Mouse (Mus musculus) heart, postnatal 4 days (tissue): ENCODE measurements at regions not wholly inside any gene's neighbourhood (a gene's known extent, or its start where the extent isn't known, plus 50 kb on each side); places are given as distances from the start of the nearest gene placed in this dataset.

ENCODE experiments used
- DNase-seq: peaks from one replicate; pipeline ENCODE4 v3.0.0; 2021

DNA sequence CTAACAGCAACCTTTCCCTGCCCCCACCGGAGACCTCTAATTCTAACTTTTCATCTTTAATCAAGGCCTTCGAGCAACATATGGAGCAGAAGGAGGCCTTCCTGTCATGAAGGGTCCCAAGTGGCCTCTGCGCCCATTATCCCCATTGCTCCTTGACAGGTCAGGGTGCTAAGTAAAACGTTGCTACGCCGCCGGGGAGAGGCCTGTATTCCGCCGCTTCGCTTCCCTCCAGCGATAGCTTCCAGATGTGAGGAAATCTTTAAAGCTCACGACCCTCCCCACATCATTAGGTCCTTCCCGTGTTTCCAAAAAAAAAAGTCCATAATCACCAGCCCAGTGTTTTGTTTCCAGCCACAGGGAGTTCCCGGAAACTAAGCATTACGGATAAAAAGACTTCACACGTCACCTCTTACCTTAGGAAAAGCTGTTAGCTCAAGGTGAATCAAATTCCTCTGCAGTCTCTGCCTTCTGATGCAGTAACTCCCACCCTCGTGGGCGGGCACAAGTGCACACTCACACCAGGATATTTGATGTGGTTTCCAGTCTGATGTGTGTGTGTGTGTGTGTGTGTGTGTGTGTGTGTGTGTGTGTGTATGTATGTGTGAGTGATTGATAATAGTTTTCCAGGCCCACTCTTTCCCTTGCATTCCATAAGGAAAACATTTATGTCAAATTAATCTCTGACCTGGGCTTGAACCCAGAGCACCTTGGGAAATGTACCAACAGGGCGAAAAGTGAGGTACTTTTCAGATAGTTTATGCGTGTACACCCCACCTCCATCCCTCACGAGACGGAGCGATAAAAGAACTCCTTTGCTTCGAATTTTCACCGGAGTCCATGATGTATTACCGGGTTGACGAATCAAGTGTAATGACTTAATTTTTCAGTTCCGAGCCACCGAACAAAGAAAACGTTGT is 107.5 kb downstream of the Gm45692 start:
- DNase-seq = no peak

GRCm38 (mm10) chr8:26227529-26227895 is 108.2 kb downstream of the Gm45692 start:
- no peak for DNase-seq

DNA sequence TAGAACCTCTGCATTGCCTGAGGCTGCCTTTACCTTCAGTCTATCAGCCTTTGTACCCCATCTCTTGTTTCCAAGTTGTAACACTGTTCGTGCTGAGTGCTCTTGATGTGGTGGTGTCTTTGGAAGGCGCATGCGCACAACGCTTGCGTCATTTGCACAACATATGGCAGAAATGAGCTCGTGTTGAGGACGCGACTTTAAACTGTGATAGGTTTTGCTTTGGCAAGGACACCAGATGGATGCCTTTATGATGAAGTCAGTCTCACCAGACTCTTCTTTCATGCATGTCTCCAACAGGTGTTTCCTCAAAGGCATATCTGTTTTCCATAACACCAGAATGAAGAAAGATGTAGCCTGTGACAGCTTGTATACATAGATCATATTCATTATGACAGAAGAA is 110.2 kb downstream of the Gm45692 start:
- no peak for DNase-seq

GRCm38 (mm10) chr8:26239075-26239474 is 119.7 kb downstream of the Gm45692 start:
- DNase-seq = no peak

DNA sequence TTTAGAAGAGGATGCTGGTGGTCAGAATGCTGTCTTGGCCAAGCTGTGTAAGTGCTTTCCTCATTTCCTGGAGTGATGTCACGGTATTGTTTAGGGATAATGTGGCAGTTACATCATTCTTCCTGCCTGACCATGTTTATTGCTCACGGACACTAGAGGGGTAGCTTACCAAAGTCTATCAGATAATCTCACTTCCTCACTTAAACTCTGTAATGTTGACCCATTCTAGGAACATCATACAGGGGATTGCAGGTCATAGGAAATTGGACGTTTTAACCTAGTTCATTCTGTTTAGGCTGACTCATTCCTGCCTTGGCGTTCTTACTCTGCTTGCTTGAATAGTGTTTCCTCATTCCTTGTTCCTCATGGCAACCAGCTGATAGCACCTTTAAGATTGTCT is 120.3 kb downstream of the Gm45692 start:
- peak; percentile 10 for DNase-seq

DNA sequence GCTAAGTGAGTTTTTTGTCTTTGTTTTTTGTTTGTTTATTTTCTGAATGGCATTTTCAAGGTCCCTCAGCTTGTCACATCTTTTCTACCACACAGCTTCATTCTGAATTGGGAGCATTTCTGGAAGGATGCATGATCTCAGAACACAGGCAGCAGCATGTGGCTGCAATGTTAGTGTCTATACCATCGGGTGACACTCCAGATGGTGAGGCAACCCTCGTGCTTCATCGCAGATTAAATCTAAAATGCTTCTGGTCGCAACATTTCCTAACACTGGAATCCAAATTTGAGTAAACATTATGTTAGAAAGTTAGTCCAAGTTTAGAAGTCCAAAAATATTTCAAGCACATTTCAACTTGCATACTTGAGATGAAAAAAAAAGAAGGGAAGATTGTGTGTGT is 124.4 kb downstream of the Gm45692 start:
- no peak for DNase-seq

- no peak for DNase-seq
Measured at GRCm38 (mm10) chr8:26244308-26244707, 125.0 kb downstream of the Gm45692 start.

DNA sequence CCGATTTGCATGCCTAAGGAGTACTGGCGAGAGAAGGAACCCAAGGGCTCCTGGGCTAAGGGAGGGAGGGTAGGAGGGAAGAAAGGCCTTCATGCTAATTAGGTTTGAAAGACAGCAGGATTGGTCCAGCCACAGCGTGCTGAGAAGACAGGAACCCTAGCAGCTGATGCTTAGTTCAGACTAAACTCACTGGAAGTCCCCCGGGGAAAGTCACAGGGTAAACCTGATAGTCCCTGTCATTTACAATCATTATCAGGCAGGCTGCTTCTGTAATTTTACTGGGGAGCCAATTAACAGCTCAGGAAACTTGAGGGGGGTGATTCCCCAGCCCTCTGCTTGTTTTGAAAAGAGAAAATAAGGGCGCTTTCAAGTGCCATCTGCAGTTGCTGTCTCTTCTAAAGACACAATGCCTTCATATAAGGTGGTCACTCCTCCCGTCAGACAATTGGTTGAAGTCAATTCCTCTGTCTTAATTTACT is 135.9 kb downstream of the Gm45692 start:
- no peak for DNase-seq

GRCm38 (mm10) chr8:26260294-26260693 is 141.0 kb downstream of the Gm45692 start:
- DNase-seq = no peak

- DNase-seq = no peak
Measured at GRCm38 (mm10) chr8:26262536-26262935, 143.2 kb downstream of the Gm45692 start.

DNA sequence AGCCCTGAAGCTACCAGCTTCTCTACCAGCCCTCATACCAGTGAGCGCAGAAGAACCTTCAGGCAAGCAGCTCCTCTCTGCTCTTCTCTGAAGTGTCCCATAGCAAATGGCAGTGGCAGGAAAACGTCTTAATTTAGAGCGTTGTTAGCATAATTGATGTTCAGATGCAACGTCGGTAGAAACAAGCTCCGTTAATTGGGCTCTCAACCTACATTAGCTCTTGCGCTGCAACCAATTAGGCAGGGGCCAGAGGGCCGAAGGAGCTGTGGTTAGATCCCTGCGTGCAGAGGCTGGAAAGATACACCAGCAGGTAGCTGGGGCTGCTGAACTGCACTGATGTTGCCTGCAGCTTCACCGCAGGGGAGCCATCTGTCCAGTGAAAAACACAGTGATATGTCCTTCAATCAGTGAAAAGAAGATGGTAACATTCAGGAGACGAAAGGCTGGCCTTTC is 145.6 kb downstream of the Gm45692 start:
- DNase-seq = no peak

- no peak for DNase-seq
Measured at GRCm38 (mm10) chr8:26265366-26265765, 146.0 kb downstream of the Gm45692 start.

- no peak for DNase-seq
Measured at GRCm38 (mm10) chr8:26266384-26266783, 147.1 kb downstream of the Gm45692 start.

DNA sequence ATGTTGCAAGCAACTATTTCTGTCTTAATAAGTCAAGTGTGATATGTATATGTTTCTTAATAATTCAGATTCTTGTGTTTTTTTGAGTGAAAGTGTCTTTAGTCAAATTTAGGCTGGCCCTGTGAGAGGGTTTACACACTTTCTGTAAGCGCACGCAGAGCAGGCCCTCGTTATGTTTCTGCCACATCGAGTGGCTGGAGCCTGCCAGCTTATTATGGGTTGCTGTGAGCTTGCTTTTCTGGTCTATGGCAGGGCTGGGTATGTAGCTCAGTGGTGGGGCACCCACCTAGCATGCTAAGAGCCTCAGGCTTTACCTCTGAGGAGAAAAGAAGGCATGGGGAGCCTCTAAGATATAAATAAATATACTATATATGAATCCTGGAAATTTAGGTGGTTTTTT is 148.2 kb downstream of the Gm45692 start:
- no peak for DNase-seq

GRCm38 (mm10) chr8:26268751-26269415 is 149.5 kb downstream of the Gm45692 start:
- DNase-seq = no peak

- DNase-seq = peak; percentile 20
Measured at GRCm38 (mm10) chr8:26272110-26272509, 152.8 kb downstream of the Gm45692 start.

DNA sequence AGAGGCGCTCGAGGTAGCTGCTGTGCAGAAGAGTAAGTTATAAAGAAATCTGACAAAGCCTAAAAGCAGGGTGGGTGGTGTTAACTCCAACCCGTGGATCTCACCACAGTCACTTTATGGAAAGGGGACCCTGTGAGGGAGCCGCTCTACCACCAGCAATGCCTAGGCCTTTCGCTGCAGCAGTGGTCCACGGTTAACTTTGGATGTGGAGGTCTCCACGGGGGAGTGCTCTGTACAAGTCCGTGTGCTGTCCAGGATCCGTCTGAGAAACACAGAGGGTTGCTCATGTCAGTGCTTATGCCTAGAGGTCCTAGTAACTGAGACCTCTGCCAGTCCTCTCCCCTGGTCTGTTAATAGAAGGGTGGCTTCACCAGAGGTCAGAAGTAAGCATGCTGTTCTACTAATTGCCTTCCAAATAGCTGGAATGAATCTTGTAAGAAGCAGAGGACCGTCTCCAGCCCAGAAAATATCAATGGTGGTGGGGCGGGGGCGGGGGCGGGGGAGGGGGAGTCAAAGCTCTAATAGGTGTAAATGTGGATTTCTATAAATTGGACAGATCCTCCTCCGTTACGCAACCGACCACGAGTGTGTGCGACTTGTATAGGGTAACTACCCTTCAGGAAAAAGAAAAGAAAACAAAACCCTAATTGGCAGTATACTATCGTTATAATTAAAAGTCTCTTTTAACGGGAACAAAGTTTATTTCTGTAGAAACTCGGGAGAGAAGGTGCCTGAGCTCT is 153.5 kb downstream of the Gm45692 start:
- DNase-seq = no peak

DNA sequence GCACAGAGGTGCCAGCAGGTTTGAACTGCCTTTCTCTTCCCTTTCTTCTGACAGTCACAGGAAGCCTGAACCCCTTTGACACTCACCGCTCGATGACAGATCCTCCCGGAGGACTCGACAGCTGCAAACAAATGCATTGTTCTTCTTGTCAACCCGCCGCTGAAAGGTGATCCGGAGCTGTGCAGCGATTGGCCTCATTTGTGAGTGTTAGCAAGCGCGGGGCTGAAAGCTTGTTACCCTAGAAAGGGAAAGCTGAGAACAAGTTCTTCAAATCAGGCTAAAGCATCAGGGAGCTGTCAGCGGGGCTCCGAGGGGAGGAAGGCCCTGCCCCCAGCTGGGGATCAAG is 154.1 kb downstream of the Gm45692 start:
- peak; percentile 31 for DNase-seq

GRCm38 (mm10) chr8:26273792-26274191 is 154.5 kb downstream of the Gm45692 start:
- DNase-seq = no peak

DNA sequence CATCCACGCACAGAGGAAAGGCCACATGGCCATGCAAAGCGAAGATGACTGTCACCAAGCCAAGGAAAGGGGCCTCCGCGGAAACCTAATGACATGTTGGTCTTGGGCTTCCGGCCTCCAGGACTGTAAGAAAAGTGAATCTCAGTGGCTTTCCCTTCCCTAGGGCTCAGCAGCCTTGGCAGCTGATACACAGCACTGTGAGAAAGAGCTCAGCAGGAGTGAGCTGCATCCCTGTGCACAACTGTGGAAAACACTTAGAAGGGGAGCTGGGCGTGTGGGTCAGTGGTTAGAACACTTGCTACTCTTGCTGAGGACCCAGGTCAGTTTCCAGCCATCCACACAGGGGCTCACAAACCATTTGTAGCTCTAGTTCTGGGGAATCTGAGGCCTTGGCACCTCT is 155.1 kb downstream of the Gm45692 start:
- DNase-seq = no peak

DNA sequence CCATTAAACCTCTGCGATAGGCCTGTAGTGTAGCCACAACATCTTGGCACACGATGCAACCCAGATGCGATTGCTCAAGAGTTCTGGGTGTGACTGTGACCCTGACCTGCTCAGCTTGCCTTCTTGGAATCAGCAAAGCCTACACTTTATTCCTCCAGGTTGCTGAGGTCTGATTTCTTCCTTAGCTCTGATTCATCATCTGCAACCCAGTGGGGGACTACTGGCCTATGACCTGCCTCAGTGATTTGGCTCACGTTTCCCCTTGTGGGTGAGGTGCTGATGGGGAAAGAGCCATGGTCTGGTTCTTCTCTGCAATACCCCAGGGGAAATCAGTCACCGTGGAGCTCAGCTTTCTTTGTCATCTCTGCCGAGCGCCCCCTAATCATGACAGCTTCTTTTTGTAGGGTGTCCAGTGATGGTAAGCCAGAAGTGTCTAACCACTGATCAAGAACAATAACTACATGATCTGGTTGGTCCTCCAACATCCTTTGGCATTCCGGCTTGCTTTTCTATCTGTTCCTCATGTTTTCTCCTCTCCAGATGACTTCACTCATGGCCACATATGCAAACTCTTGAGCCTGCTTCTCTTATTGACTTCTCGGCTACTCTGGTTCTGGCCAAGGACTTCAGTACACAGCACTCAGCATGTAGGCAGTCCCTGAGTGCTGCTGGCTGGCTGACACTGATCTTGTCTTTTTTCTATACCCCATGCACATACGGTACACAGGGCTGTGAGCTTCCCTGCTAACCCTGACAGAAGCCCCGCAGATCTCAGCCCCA is 163.0 kb downstream of the Gm45692 start:
- DNase-seq = no peak

DNA sequence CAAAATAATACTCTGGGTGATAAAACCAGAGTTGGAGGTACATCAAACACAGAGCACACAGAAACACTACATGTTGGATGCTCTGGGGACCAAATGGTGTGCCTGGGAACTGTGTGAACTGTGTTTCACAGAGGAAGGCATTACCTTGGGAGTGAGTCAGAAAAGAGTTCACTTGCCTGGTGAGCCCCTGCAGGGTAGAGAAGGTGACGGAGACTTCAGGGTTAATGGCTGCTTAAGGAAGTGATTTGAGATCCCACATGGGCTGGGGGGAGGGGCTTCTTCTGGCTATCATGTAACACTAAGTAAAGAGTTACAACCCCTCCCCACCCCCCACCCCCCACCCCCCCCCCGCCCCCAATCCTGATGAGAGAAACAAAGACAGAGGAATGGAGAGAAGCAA is 164.6 kb downstream of the Gm45692 start:
- DNase-seq = no peak
